Mouse (Mus musculus) intestine, embryonic 14.5 days (tissue): ENCODE results near the gene Csf1. TPM values are rescaled to one million over a fixed set of nuclear protein-coding genes. Genes with fewer than 3 reads are reported as not detected.

Experiments
- ATAC-seq: fragments of 200-750 bp; cut with Nextera tagmentation; replicated peaks from 2 replicates; pipeline ENCODE4 v1.8.0; 2017; ENCODE audit warnings: low read depth, moderate number of reproducible peaks, moderate TSS enrichment, moderate library complexity; ENCODE audit not compliant: low FRiP score, low TSS enrichment
- DNase-seq: peaks from one replicate; pipeline ENCODE4 v3.0.0-alpha.2; 2018; ENCODE audit warnings: low spot score
- H3K27ac ChIP-seq: fragments of 300-500 bp; sonication (generic); 2 replicates; pipeline ENCODE4 v1.5.1; 2014; ENCODE audit warnings: low read depth, mild to moderate bottlenecking, control low read depth
- H3K27me3 ChIP-seq: fragments of 300-500 bp; sonication (generic); replicated peaks from 2 replicates; pipeline ENCODE4 v1.6.1; 2014; ENCODE audit warnings: low read length, control low read depth; ENCODE audit not compliant: control insufficient read depth, insufficient read depth
- H3K36me3 ChIP-seq: fragments of 300-500 bp; sonication (generic); 2 replicates; pipeline ENCODE4 v1.6.1; 2014; ENCODE audit warnings: low read length, control low read depth; ENCODE audit not compliant: control insufficient read depth, insufficient read depth
- H3K4me1 ChIP-seq: fragments of 300-500 bp; sonication (generic); replicated peaks from 2 replicates; pipeline ENCODE4 v1.6.1; 2014; ENCODE audit warnings: low read length, control low read depth, mixed read lengths; ENCODE audit not compliant: control insufficient read depth, insufficient read depth
- H3K4me2 ChIP-seq: fragments of 300-500 bp; sonication (generic); 2 replicates; pipeline ENCODE4 v1.6.1; 2014; ENCODE audit warnings: low read length
- H3K4me3 ChIP-seq: fragments of 300-500 bp; sonication (generic); 2 replicates; pipeline ENCODE4 v1.5.1; 2014; ENCODE audit warnings: low read depth, low read length, control low read depth, mixed read lengths
- H3K9ac ChIP-seq: fragments of 300-500 bp; sonication (generic); 2 replicates; pipeline ENCODE4 v1.6.1; 2014; ENCODE audit warnings: mild to moderate bottlenecking, low read length
- H3K9me3 ChIP-seq: fragments of 300-500 bp; sonication (generic); 2 replicates; pipeline ENCODE4 v1.6.1; 2016; ENCODE audit warnings: low read length, control low read depth; ENCODE audit not compliant: control insufficient read depth
- WGBS: fragments of 180-500 bp; shearing (Covaris S2); extraction: QIAGEN DNeasy Blood & Tissue Kit; methylation state at CpG from one replicate; pipeline ENCODE4 v1.1.7; 2014; 5-methylcytosine and 5-hydroxymethylcytosine counted together
- polyA plus RNA-seq: library from polyadenylated mRNA; unstranded; fragments of >200 nt; fragmentation: Nextera tagmentation; extraction: Ambion mirVana; gene quantifications from 2 replicates; pipeline ENCODE4 v1.2.1, GENCODE M21; 2014

The Csf1 gene
- polyA plus RNA-seq, 1 experiment from 2014 or later = 13.3 TPM

- H3K27me3 ChIP-seq = no peaks in the 10 kb centered on the region
These were observed 64.9 kb downstream of the Csf1 start for GRCm38 (mm10) chr3:107695219-107695947.

GRCm38 (mm10) chr3:107694256-107694900 lies 65.9 kb downstream of the Csf1 start:
- Histone ChIP-seq H3K36me3 (no peaks in the 10 kb centered on the region), H3K4me1 (peaks cover 27% of the 10 kb centered on the region), H3K27me3 (no peaks in the 10 kb centered on the region), H3K9ac (peak overlapping the region; percentile 98; the same call in 1 of the 2 replicates), H3K4me2 (peak overlapping the region; percentile 89), H3K4me3 (peak overlapping the region; percentile 92), H3K9me3 (no peaks in the 10 kb centered on the region), H3K27ac (no peak overlapping the region)
- ATAC-seq = no peak
- WGBS = 64% methylated on average over 2 of the region's 2 CpGs
- no peak for DNase-seq

More at GRCm38 (mm10) chr3:107695219-107695947, 64.9 kb downstream of the Csf1 start:
- Histone ChIP-seq H3K36me3 (no peaks in the 10 kb centered on the region), H3K9me3 (no peaks in the 10 kb centered on the region), H3K4me2 (peak overlapping the region; percentile 89), H3K27ac (peak overlapping the region; percentile 90), H3K4me3 (peak overlapping the region; percentile 92), H3K4me1 (peaks cover 27% of the 10 kb centered on the region), H3K9ac (peak overlapping the region; percentile 98)
- ATAC-seq (no peak), DNase-seq (no peak)
- 6% methylated on average over 16 of the region's 16 CpGs for WGBS

Other genes with a start within 250 kb of the Csf1 start
- 2.0 and 3.3 TPM in 2 replicates for gene Slc6a17, start 242.5 kb downstream of the Csf1 start, polyA plus RNA-seq
- gene Ubl4b, start 205.4 kb downstream of the Csf1 start, polyA plus RNA-seq = not detected in 2 replicates
- gene Alx3, start 165.4 kb downstream of the Csf1 start, polyA plus RNA-seq = not detected in 2 replicates
- not detected in 2 replicates for gene Gm10961, start 129.1 kb downstream of the Csf1 start, polyA plus RNA-seq
- 49.4 and 49.7 TPM in 2 replicates for gene Strip1, start 128.8 kb downstream of the Csf1 start, polyA plus RNA-seq
- 95.0 and 104 TPM in 2 replicates for gene Ahcyl1, start 63.9 kb downstream of the Csf1 start, polyA plus RNA-seq
- 66.9 and 82.6 TPM in 2 replicates for gene Eps8l3, start 116.8 kb upstream of the Csf1 start, polyA plus RNA-seq
- gene Gstm5, start 135.4 kb upstream of the Csf1 start, polyA plus RNA-seq = 196 and 223 TPM in 2 replicates
- 21.3 and 23.4 TPM in 2 replicates for gene Gstm7, start 171.3 kb upstream of the Csf1 start, polyA plus RNA-seq
- gene Gstm6, start 183.3 kb upstream of the Csf1 start, polyA plus RNA-seq = 8.7 and 11.6 TPM in 2 replicates
- gene Gstm3, start 208.8 kb upstream of the Csf1 start, polyA plus RNA-seq = 27.3 and 41.6 TPM in 2 replicates
- 140 and 141 TPM in 2 replicates for gene Gstm2, start 226.0 kb upstream of the Csf1 start, polyA plus RNA-seq